Mouse (Mus musculus): ENCODE data around the gene Gnai2. TPM values are rescaled to one million over a fixed set of nuclear protein-coding genes. Genes with fewer than 3 reads are reported as not detected.

The Gnai2 gene
- polyA plus RNA-seq (2017; shearing (Covaris generic)) = 327 TPM

DNA sequence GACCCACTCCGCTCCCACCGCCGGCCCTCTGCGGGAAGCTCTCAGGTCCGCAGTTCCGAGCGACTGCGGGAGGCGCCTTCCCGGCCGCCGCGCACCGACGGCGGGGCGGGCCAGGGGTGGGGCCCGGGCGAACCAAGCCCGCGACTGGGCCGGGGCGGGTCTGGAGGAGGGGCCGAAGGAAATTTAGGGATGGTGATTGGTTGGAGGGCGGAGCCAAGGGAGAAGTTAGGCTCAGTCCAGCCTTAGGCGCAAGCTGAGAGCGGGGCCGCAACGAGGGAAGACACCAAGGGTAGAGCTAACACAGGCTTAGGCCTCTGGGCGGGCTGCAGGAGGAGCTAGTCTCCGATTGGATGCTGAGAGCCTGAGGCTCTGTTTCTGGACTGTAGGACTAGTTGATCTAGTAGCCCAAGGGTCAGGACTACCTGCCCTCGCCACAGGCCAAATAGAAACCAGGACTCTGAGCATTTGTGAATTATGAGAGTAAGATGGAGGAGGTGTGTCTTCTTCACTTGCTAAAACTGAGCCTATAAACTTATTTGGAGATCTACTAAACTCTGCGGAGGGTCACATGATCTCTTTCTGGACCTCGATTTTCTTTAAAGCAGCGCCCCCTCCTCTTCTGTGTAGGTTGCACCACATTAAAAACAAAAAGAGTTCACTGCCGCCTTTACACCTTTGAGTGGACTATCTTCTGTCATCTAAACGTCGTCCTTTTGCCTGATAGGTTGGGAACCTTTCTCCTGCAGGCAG is at the start of gene Gnai2:
Gene Gnai2, minus strand, starts transcription at position 89 of the 750 bp plus-strand sequence.

DNA sequence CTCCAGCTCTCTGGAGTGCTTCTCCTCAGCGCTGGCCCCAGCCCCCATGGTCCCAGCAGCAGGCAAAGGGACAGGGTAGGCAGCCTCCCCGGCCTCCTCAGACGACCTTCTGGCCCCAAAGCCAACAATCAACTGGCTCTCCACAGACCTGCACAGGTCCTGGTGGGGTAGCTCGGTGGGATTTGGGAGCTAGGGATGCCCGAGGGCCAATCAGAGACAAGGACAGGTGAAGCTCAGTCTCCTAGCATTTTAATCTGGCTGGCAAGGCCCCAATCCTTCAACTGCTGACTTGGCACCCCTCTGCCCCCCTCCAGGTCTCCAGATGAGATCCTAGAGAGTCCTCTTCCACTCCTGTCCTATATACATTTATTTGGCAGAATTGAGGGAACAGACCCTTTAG is 44.3 kb upstream of the Gnai2 start, which contains the start of gene Gnat1:
Gene Gnat1, minus strand, starts transcription at position 212 of the 400 bp plus-strand sequence.

DNA sequence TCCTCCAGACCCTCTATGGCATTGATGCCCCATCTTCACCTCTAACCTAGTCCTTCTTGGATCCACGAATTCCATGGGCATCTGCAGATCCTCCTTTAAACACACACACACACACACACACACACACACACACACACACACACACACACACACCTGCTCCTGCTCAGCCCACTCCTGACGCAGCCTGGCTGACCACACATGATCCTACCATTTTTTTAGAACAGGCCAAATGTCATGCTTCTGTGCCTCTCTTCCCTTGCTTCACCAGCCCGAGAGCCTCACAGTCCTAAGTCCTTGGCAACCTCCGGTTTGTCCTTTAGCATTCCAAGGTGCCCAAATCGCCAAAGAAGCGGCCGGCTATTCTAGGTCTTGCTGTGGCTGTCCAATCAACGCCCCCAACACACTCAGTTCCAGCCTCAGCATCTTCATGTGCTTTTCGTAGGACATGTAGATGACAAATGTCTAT is 34.3 kb upstream of the Gnai2 start, which contains the start of gene Slc38a3:
Gene Slc38a3, minus strand, starts transcription at position 51 of the 466 bp plus-strand sequence.

DNA sequence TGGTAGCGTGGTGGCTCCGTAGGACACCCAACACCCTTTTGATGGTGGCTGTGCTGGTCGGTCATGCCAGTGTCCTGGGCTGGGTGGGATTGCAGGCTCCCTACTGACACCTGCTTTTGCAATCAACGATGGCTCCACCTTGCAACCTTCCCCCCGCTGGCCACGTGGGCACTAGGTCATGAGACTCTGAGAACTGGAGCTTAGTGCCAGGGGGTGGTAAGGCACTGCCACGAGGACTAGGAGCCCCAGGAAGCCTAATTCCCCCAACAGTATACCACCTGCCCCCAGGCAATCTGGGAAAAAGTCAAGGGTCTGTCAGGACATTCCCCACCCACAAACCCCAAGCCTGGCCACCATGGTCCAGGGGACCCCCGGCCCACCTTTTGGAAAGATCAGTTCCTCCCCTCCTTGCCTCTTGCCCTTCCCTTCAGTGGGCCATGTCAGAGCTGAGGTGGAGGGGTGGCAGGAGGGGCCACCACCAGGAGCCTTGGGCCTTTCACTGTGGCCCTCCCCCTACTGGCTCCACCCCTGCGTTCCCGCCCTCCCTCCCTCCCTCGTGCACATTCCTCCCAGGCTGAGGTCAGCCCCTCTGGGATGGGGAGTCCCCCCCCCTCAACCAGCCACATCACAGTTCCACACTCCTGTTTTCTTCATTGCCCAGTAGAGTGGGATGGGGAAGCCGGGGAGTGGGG is 26.3 kb downstream of the Gnai2 start, which contains the start of gene Sema3b:
Gene Sema3b, minus strand, starts transcription at position 489 of the 692 bp plus-strand sequence.

DNA sequence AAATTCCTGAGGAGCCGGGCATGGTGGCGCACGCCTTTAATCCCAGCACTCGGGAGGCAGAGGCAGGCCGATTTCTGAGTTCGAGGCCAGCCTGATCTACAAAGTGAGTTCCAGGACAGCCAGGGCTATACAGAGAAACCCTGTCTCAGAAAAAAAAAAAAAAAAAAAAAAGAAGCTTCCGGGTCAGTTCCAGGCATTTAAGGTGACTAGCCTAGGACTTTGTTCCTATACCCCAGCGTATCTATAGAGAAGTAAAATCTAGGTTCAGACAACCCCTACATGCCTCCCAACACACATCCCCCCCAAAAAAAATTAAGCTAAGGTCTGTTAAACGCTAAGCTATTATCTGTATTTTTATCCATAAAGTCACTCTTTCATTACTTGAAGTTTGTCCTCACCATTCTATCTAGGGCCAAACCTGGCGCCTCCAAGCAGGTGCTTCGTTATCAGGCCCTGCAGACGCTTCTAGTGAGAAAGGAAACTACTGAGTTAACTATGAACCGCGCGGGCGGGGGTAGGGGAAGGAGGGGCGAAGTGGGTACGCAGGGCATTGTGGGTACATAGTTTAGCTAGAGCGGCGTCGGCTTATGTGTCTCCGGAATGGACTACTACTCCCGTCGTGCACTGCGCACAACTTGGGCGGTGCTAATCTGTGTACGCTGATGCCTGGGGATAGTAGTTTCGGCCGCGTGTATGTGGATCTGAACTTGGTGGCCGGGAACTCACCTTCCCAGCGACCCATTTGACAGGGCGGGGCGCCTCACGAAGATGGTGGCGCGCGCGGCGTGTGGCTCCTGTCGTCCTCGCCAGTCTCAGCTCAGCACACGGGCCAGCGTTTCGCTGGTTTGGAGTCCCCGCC is 48.0 kb downstream of the Gnai2 start, which contains the start of gene Ifrd2:
Gene Ifrd2, plus strand, starts transcription at position 669 of the 859 bp plus-strand sequence.

DNA sequence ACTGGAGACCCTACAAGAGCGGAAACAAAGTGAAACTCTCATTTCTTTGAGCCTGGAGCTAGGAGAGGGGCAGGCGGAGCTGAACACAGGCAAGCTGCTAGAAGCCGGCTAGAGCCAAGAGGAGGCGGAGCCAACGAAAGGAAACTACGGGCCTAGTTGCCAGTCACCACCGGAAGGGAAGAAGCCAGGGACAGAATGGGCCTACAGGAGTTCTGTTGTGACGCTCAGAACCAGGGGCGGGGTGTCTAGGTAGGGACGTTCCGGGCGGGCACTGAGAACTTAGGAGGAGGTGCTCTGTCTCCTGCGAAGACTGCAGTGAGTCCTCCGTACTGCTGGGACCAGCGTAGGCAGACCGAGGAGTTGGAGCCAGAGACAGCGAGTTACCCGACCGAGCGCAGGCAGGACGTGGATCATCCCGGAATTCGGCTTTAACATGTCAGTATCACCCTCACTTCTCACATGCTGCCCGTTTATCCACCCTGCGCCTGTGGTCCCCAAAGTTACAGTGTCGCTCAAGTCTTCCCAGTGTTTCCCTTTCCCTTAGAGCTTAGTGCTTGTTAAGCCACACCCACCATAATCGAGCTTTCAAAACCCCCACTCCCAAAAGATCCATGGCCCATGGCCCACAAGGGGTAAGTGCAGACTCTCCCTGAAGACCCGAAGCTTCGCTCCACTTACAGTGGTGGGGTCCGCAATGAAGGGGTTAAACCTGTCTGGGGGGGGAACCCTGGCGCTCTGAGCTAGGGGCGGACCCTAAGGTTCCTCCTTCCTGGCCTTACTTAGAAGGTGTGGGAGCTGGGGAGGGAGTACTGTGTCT is 54.5 kb downstream of the Gnai2 start, which contains the start of gene Hyal3:
Gene Hyal3, plus strand, starts transcription at position 318 of the 817 bp plus-strand sequence.

DNA sequence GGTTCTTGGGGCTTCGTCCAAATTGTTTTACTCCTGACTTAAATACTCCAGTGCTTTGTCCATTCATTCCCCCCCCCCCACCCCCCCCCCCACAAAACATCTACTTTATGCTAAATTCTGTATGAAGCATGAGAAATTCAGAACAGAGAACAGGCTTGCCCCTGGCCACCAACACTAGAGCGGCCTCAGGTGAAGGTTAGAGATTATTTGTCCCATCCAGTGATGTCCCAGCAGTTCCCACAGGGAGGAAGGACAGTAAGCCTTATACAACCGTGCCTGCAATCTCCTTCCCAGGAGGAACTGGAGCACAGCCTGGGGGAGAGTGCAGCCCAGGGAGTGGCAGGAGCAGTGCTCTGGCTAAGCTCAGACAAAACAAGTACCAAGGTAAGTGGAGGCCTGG is 56.6 kb downstream of the Gnai2 start, which contains the start of gene Naa80:
Gene Naa80, plus strand, starts transcription at position 301 of the 400 bp plus-strand sequence.

DNA sequence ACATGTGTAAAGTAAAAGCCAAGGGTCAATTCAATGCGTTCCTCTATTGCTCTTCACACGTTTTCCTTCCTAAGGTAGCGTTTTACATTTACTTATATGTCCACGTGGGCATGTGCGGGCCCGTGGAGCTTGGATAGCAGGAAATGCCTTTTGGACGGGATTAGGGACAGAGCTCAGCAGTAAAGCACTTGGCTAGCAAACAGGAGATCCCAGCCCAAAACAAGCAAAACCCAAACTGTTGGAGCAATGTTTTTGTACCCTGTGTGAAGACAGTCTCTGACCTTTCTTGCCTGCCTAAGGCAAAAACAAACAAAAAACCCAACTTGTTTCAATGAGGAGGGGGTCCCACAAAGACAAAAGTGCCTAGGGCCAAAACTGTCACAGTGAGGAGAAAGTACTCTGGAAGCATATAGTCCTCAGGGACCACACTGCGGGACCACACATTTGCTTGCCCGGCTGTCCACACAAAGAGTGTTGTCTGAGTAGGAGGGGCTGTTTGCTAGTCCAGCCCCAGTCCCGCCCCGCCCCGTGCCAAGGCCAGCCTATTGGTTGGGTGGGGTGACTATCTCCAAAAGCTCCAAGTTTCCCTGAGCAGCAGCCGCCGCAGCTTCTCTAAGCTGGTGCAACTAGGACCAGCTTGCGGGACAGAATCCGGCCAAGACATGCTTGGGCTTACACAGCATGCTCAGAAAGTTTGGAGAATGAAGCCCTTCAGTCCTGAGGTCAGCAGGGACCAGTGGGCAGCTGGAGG is 58.6 kb downstream of the Gnai2 start, which contains the start of gene Hyal1:
Gene Hyal1, plus strand, starts transcription at position 571 of the 751 bp plus-strand sequence.

DNA sequence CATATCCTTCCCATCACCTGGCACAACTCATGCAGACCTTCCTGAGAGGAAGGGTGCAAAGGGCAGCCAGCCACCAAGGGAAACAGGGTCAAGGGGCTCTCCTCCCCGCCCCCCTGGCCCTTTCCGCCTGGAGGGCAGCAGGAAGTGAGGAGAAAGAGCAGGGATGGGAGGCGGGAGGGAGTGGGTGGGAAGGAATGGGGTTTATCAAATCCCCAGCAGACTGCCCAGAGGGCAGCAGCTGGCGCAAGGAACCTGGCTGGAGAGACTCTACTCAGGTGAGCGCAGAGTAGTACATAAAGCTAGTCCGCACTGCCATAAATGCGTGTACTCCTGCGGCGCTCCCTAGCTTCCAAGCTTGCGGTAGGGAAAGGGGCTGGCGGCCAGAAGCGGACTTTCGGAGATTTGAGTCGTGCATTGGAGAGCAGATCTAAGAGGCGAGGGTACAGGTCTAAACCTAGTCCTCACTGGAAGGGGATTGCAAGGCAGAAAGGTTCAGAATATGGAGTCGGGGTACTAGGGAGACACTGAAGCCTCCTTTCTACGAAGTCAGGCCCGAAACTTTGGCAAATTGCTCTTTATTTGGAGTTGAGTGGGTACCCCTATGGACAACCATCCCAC is 67.4 kb downstream of the Gnai2 start, which contains the start of gene Hyal2:
Gene Hyal2, plus strand, starts transcription at position 244 of the 618 bp plus-strand sequence.

Other genes with a start within 250 kb of the Gnai2 start
- gene Cacna2d2, start 235.8 kb downstream of the Gnai2 start, polyA plus RNA-seq (2017; shearing (Covaris generic)) = 0.87 TPM
- gene Tmem115, start 101.4 kb downstream of the Gnai2 start, polyA plus RNA-seq (2017; shearing (Covaris generic)) = 63.5 TPM
- gene Cyb561d2, start 93.2 kb downstream of the Gnai2 start, polyA plus RNA-seq (2017; shearing (Covaris generic)) = 62.6 TPM
- gene Nprl2, start 93.1 kb downstream of the Gnai2 start, polyA plus RNA-seq (2017; shearing (Covaris generic)) = 68.1 TPM
- 4.1 TPM for gene Zmynd10, start 88.1 kb downstream of the Gnai2 start, polyA plus RNA-seq (2017; shearing (Covaris generic))
- 91.3 TPM for gene Rassf1, start 83.8 kb downstream of the Gnai2 start, polyA plus RNA-seq (2017; shearing (Covaris generic))
- 13.4 TPM for gene Tusc2, start 72.1 kb downstream of the Gnai2 start, polyA plus RNA-seq (2017; shearing (Covaris generic))
- gene Hyal2, start 67.4 kb downstream of the Gnai2 start, polyA plus RNA-seq (2017; shearing (Covaris generic)) = 17.7 TPM
- gene Hyal1, start 58.4 kb downstream of the Gnai2 start, polyA plus RNA-seq (2017; shearing (Covaris generic)) = 6.9 TPM
- 26.1 TPM for gene Naa80, start 56.5 kb downstream of the Gnai2 start, polyA plus RNA-seq (2017; shearing (Covaris generic))
- gene Hyal3, start 54.5 kb downstream of the Gnai2 start, polyA plus RNA-seq (2017; shearing (Covaris generic)) = 0.85 TPM
- 24.9 TPM for gene Ifrd2, start 47.7 kb downstream of the Gnai2 start, polyA plus RNA-seq (2017; shearing (Covaris generic))
- not detected for gene Sema3b, start 26.1 kb downstream of the Gnai2 start, polyA plus RNA-seq (2017; shearing (Covaris generic))
- not detected for gene Slc38a3, start 34.2 kb upstream of the Gnai2 start, polyA plus RNA-seq (2017; shearing (Covaris generic))
- gene Gnat1, start 44.3 kb upstream of the Gnai2 start, polyA plus RNA-seq (2017; shearing (Covaris generic)) = 0.77 TPM
- gene Sema3f, start 75.1 kb upstream of the Gnai2 start, polyA plus RNA-seq (2017; shearing (Covaris generic)) = not detected
- 360 TPM for gene Rbm5, start 135.6 kb upstream of the Gnai2 start, polyA plus RNA-seq (2017; shearing (Covaris generic))
- gene Rbm6, start 237.9 kb upstream of the Gnai2 start, polyA plus RNA-seq (2017; shearing (Covaris generic)) = 137 TPM